Mouse (Mus musculus) erythroblast, adult 5-6 weeks (primary cell): ENCODE data around the gene Alpl. TPM values are rescaled to one million over a fixed set of nuclear protein-coding genes. Genes with fewer than 3 reads are reported as not detected.

ENCODE experiments used
- ATAC-seq: replicated peaks from 2 replicates; pipeline ENCODE4 v1.8.0; 2016; ENCODE audit warnings: moderate number of reproducible peaks, mild to moderate bottlenecking, moderate TSS enrichment, inconsistent platforms; ENCODE audit not compliant: poor library complexity, low FRiP score, severe bottlenecking
- total RNA-seq, 2 experiments: library from RNA; stranded (forward) in 1 of 2; stranded (reverse) in 1 of 2; fragments of 150-400 nt in 1 of 2; fragments of 200-764, 138-1000 nt in 1 of 2; gene quantifications; 2 replicates each; pipeline versions ENCODE4 v1.2.3 to v1.2.4; 2015 to 2017; ENCODE audit warnings: low replicate concordance in 2 of 2

Gene Alpl
- total RNA-seq, 2 experiments from 2014 or later = 0.85 TPM; not detected in 1

DNA sequence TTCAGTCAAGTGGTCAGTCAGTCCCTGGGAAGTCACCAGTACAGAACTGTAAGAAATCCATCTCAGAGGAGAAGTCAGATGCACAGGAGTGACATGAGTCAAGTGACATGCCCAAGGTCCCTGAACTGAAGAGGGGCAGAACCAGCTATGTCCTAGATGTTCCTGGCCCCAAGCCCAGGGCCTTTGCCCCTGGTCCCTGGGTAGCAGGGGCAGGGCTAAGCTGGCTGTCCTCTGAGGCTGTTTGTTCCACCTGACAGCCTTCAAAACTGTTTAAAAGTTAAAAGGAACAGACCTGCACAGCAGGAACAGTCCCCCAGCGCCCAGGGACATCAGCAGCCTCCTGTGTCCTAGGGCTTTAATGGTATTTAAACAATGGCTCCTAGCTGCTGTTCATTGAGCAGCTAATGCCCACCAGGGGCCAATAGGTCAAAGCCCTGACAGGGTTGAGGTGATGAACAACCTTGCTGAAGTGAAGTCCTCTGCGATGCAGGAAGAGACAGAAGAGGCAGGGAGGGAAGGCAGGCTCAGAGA lies 22.8 kb downstream of the Alpl start:
- ATAC-seq = no peak

- ATAC-seq = no peak
Observed at GRCm38 (mm10) chr4:137772438-137773056, 23.6 kb downstream of the Alpl start.

GRCm38 (mm10) chr4:137771749-137772148 lies 24.4 kb downstream of the Alpl start:
- no peak for ATAC-seq

GRCm38 (mm10) chr4:137770901-137771612 lies 25.1 kb downstream of the Alpl start:
- ATAC-seq = no peak

DNA sequence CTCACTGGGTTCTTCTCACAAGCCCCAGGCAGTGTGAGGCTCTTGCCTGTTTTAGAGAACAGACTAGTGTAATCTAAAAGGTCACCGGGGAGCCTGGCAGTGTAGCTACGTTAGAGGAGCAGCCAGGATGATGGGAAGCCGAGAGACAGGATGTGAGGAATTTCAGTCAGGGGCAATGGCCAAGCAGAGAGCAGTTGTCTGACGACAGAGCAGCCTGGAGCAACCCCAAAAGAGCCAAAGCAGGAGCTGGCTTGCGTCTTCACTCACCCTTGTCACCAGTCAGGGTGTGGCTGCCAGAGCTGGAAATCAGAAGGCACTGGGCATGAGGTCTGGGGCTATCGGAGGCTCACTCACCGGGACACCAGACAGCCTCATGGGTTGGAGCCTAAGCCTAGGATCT lies 26.5 kb downstream of the Alpl start:
- ATAC-seq = no peak

- no peak for ATAC-seq
Observed at GRCm38 (mm10) chr4:137768831-137769230, 27.4 kb downstream of the Alpl start.

GRCm38 (mm10) chr4:137768381-137768780 lies 27.8 kb downstream of the Alpl start:
- no peak for ATAC-seq

DNA sequence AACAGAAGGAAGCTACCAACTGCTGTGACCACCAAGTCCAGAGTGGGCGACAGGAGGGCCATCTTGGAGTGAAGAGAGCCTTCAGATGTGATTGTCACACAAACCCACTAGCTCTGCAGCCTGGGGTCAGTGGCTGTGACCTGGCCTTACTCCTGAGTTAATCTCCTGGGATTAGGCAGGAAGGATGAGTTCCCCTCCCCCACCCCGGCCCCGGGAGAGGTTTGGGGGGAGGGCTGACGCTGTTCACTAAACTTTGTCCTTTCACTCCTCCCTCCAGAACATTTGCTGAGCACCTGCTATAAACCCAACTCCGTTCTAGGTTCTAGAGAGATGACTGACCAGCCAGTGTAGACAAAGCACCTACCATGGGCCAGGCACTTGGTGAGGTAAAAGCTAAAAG lies 29.8 kb downstream of the Alpl start:
- ATAC-seq = no peak

GRCm38 (mm10) chr4:137765554-137765971 lies 30.6 kb downstream of the Alpl start:
- no peak for ATAC-seq

- no peak for ATAC-seq
Observed at GRCm38 (mm10) chr4:137764621-137765020, 31.6 kb downstream of the Alpl start.

DNA sequence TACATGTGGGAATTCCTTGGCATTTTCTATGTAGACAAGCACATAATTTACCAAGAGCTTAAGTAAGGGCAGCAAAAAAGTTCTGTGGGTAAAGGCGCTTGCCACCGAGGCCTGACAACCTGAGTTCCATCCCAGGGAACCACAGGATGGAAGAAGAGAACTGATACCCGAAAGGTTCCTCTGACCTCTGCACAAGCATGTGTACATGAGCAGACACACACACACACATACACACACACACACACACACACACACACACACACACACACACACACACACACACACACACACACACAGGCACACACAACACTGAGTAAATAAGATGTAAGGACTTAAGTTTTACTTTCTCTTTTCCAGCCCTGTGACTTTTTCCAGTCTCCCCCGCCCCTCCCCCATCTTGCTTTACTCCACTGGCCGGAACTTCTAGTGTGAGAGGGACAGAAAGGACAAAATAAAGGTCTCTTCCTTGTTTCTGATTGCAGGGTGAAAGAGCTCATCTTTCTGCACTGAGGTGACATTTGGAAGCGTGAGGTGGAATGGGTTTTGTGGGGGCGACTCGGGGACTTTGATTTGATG lies 32.2 kb downstream of the Alpl start:
- ATAC-seq = no peak

DNA sequence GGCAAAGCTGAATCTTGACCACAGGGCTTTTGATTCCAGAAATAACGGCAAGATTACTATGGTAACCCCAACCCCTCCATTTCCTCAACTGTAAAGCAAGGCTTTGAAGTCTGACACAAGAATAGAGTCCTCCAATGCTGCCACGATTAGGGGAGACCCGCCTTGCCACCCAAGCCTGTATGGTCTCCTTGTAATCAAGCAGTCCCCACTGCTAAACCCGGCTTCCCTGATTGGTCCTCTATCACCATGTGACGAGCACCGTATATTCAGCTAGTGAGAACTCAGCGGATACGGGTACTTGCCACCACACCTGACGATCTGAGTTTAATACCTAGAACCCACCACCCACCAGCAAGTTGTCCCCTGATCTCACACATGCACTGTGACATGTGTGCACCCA lies 33.3 kb downstream of the Alpl start:
- no peak for ATAC-seq

DNA sequence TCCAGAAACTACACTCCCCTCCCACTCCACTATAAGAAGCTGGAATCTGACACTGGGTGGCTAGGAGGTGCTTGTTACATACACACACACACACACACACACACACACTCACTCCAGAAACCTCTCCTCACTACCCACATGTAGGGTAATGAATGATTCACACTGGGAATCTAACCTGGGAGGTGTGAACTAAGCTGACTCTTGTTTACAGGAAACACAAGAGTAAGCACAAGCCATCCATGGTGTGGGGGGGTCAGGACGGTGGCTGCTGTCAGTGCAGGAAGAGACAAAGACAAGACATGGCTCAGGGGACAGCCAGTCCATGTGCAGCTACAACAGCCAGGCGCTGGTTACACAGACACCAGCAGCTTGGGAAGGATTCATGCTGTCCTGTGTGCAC lies 41.7 kb downstream of the Alpl start:
- no peak for ATAC-seq

GRCm38 (mm10) chr4:137753199-137753598 lies 43.0 kb downstream of the Alpl start:
- no peak for ATAC-seq

- ATAC-seq = no peak
Observed at GRCm38 (mm10) chr4:137752471-137752870, 43.7 kb downstream of the Alpl start.

GRCm38 (mm10) chr4:137751717-137752116 lies 44.5 kb downstream of the Alpl start:
- ATAC-seq = peak; percentile 53

GRCm38 (mm10) chr4:137751310-137751709 lies 44.9 kb downstream of the Alpl start:
- ATAC-seq = peak; percentile 90

DNA sequence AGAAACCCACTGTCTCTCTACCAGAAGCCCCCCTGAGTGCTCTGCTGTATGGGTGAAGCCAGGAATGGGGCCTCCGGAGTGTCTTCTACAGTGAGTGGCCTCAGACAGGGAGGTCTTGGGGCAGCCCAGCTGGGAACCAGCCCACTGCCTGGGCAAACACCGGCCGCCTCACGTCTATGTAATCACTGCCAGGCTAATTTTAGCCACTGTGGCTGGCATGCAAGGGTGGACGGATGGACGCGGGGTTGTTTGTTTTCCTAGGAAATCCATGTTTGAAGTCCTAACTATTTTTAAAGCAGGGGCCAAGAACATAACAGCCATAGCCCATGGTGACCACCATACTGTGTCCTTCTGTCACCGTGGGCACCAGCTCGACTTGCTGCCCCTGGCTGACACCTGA lies 46.1 kb downstream of the Alpl start:
- ATAC-seq = no peak

- ATAC-seq = no peak
Observed at GRCm38 (mm10) chr4:137749680-137750079, 46.5 kb downstream of the Alpl start.

DNA sequence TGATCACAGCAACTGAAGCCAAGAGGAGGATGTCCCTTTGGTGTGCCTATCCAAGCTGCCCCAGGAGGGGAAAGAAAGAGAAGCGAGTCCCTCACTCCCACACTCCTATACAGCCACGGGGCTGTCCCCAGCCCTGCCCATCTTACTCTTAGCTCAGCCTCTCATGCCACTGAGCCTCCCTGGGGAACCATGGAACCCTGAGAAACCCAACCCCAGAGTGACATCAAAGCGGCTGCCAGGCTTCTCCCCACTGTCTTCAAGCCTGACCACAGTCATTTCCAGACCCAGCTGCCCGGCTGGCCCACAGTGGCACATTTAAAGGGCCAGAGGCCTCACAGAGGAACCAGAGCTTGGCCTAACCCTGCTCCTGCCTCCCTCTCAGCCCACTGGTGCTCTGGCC lies 47.5 kb downstream of the Alpl start:
- ATAC-seq = no peak

DNA sequence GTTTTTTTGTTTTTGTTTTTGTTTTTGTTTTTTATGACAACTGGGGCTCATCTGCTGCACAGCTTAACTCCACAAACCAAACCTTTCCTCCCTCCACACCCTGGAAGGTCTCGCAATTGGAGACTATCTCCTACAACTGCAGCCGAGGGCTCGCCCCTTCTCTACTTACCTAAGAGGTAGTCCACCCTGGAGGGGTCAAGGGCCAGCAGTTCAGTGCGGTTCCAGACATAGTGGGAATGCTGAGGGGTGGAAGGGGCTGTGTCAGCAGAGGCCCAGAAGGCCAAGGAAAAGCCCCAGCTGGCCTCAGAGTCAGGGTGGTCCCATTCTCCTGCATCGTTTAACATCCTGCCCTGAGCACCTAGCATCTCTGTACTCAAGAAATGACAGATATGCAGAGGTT lies 48.6 kb downstream of the Alpl start:
- ATAC-seq = no peak
